Mouse (Mus musculus) skeletal muscle tissue, adult 2 months (tissue): Measurements from ENCODE around the gene Mapkap1.

Experiments
- DNase-seq: peaks from one replicate; pipeline ENCODE4 v3.0.0-alpha.2; 2012; ENCODE audit warnings: low read depth, low spot score

The Mapkap1 gene

DNA sequence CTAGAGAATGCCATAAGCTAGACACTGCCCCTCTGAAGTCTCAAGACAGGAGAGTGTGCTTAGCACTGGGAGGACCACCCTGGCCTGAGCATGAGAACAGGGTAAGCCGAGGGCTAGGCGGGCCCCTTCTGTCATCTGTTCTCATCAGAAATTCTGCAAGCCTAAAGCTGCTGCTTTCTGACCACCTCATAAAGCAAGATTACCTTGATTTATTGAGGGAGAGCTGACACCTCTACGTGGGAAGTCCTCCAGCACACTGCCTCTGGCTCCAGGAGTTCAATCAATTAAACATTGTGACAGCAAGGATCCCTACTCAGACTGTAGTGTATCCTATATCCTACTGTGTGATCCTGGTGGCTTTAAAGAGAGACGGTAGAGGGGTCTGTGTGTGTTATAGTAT is 166.5 kb downstream of the Mapkap1 start:
- DNase-seq, result no peak

DNA sequence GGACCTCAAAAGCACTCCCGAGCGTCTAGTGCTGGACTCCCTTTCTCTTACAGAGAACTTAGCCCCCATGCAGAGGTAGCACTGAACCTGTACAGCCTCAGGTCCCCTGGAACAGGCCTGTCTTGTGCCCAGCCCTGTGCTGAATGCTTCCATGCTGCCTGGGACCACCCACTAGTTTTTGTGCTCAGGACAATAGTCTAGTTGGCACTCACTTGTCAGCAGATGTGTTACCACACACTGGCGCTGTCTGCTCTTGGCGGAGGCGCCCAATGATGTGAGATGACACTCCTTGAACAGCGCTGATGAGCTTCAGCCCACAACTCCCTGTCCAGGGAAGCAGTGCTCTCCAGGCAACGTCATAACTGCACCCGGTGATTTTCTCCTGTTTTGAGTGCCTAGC is 182.0 kb downstream of the Mapkap1 start:
- no peak for DNase-seq

DNA sequence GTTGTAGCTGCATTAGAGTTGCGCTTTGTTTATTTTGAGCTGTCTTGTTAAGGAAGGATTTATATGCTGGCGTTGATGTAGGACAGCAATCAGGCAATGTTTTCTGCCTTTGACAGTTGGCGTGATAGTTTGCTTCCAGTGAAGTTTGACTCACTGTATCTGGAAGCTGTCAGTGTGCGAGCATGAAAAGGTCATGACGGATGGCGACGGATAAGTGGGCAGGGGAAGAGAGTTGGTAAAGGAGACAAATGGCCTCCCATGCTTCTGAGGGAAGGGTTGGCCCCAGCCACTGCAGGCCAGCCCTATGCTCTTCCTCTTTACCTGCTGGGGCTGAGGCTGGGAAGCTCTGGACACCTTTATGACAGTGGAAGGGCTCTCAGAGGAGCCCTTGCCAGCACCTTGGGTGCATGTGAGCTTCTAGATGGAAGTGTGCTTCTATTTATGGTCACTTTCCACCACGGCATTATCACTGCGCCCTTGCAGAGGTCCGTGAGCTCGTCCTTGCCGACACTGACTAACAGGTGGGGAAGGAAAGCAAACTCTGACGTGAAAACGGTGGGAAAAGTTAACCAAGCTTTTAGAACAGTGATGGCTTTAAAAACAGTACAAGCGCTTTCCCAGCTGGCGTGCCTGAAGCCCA is 185.3 kb downstream of the Mapkap1 start:
- peak; percentile 7 for DNase-seq

DNA sequence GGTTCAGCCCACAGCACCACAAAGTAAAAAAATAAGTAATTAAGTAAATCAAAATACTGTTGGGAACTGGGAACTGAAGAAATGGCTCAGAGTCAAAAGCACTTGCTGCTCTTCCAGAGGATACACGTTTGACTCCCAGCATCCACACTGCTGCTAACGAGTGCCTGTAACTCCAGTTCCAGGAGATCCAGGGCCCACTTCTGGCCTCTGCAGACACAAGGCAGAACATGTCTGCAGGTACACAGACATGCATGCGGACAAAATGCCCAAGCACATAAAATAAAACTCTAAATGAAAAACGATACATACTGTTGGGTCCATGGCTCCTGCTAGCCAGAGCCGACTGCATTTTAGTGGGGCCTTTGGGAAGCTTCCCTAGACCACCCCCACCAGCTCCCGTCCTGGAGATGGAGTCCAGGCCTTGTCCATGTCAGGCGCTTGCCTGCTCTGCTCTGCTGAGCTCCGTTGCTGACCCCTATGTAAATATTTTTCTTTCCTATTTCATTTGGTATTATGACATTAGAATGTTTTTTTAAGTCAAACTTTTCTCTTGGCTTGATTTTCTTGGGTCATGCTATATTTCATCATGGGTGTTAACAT is 185.9 kb downstream of the Mapkap1 start:
- DNase-seq, result no peak

DNA sequence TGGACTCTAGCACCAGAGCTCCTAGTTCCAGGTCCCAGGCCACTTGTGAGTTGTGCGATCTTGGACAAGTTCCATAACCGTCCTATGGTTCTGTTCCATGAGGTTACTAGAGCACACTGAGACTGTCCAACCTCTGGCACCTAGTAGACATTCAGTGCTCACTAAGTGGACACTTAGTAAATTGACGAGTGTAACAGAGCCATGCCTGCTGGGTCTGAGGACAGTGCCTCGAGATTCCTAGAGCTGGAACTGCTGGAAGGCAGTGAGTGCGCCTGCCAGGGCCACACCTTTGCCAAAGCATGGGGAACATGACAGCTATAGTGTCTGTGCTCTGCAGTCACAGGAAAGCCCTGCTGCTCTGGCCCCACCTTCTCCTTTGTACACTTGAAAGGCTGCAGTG is 187.4 kb downstream of the Mapkap1 start:
- no peak for DNase-seq

DNA sequence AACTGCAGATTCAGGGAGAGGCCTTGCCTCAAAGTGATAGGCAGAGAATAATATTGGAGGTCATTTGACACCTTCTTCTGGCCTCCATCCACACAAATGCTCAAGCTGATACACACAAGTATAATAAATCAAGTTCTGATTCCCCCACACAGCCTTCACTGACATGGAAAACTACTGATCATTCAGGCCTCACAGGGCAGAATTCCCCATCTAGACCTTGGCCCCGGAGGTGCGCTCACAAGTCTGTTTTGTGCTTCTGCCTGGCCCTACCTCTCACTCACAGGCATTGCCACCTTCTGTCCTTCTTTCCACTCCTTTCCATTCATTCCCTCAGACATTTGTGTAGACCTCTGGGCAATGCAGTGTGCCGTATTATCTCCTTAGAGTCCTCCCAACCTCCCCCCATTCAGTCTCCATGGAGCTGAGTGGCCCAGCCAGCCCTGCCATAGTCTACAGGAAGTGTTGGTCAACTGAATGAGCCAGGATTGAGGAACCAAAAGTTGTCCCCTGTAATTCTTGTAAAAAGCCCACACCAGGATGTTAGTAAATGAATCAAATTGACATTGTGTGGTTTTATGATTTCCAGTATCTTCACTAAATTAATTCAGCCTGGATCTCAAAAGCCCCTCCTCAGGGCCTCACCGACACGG is 193.2 kb downstream of the Mapkap1 start:
- no peak for DNase-seq

DNA sequence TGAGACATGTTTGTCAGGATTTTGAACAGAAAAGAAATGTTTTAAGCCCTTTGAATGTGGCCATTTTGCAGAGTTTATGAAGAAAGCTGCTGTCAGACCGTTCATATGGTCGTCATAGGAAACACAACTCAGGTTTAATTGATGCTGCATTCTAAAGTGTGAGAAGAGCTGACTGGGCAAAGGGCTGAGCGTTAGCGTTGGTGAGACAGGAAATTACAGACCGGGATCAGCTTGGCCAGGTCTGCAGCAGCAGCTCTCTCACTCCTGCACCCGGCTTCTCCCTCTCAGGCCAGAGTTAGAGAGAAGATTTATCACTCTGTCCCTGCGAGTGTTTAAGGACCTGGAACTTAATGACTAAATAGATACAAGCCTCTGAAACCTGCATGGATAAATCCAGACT is 194.2 kb downstream of the Mapkap1 start:
- DNase-seq, result no peak

DNA sequence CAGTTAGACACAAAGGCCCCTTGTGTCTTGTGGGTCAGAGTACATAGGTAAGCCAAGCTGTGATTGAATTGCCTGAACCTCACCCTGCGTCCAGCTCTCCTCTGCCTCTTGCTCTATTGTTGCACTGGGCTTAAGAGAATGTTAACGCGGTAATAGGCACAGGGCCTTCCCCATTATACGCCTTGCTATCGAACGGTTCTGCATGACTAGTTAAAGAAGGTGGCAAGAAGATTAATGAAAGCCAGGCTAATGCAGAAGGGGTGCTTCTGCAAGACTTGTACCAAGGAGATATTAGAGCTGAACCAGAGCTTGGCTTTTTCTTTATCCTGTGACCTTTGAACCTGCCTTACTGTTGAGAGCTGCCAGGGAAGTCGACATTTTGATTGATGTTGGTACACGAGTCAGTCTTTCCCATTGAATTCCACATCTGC is 195.6 kb downstream of the Mapkap1 start:
- no peak for DNase-seq

DNA sequence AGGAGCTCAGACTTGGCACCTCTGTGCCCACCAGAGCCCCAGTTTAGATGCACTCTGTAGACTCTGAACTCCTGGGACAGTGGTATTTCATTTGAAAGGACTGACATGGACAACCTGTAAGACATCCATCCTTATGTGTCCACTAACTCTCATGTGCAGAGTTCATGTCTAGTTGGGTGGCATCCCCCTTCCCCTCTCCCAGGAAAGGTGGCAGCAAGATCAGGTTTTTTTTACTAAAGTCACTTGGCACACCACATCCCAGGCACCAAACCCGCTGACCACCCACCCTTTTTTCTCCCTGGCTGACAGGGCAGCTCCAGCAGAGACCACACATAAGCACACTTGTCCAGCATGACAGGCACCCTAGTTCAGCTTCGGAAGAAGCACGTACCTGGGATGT is 196.3 kb downstream of the Mapkap1 start:
- DNase-seq, result no peak

DNA sequence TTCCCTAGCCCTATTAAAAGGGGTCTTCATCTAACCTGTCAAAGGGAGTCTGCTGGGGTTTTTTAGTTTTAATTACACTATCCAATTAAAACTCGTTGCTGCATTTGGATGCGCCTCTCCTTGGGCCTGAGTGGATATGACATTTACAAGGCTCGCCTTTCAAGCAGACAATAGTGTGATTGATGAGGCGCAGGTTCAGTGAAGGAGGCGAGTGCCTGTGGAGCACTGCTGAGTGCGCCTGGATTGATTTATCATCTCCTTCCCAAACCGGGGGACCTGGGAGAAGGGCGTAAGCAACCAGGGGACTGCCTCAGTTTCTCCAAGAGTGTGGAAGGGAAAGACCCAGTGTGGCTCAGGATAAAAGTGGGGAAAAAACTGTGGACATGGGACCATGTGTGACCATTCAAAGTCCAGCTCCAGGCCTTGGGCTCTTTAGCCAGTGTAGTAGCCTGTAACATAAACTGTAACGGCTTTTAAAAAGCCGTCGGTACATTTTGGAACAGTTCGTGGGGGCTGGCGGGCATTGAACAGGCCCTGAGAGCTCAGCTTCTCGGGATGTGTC is 197.2 kb downstream of the Mapkap1 start:
- DNase-seq, result no peak

DNA sequence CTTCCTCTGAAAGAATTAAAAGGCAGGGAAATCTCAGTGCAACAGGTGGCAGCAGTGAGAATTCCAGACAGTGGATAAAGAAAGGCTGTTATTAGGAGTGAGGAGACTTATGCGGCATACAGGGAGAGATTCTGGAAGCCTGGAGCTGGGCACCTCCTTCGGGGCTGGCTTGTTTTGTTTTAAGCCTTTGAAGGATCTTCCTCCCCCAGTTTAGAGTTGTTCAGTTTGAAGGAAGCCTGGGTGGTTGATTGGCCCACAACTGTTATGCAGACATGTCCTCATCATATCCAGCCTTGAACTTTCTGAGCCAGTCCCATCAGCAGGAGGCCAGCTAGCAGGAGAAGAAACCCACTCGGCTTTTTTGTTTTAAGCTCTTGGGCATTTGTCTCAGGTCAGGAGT is 198.5 kb downstream of the Mapkap1 start:
- DNase-seq, result no peak

DNA sequence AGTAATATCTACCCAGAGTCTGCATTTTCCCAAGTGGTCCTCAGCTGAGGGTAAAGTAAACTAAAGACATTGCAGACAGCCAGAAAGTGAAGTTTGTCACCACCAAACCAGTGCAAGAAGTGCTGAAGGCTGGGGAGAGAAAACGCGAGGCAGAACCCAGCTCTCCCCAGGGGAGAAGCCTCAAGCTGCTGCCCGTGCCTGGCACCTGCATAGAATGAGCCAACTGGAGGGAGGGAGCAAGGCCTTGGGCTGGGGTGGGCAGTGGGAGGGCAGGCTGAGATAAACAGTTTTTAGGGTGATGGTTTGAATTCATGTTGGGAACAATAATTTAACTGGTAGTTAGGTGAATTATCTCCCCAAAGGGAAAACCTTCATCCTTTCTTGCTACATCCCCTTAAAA is 202.3 kb downstream of the Mapkap1 start:
- DNase-seq, result no peak

DNA sequence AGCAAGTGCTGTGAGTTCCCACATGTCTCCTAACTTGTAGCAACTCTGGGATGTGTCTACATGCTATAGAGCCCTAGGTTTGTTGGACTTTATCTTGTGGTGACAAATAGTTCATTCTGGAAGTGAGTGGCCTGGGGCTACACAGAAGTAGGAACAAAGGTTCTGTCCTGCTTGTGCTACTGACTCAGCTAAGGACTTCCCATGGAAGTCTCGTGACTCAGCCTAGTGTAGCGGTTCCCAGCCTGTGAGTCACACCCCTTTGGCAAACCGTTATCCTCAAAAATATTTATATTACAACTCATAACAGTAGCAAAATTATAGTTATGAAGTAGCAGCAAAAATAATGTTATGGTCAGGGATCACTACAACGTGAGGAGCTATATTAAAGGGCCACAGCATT is 202.9 kb downstream of the Mapkap1 start:
- DNase-seq, result no peak

DNA sequence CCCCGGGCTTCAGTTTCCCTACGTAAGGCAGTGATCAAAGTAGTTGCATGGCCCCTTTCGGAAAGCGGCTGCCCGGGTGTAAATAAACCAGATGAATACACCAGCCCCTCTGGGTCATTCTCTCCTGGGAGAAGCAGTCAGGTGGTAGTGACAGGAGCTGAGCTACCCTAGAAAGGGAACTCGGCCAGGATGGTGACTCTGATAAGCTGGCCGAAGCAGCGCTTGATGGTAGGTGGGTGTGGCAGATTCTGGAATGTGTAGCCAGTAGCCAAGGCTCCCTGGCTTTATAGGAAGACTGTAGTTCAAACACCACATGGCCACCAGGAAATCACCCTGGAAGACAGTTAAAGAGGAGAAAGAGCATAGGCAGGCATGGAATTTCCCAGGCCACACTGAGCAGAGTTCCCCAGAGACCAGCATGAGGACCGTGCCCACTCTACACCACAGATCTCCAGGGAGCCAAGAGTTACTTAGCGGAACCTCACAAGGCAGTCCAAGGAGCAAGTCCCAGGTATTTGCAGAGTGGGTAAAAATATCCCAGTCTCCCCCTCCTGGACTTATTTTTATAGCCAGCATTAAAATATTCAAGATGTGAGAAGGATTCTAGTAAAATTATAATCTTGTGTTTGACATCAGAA is 214.3 kb downstream of the Mapkap1 start:
- DNase-seq, result peak; percentile 20

DNA sequence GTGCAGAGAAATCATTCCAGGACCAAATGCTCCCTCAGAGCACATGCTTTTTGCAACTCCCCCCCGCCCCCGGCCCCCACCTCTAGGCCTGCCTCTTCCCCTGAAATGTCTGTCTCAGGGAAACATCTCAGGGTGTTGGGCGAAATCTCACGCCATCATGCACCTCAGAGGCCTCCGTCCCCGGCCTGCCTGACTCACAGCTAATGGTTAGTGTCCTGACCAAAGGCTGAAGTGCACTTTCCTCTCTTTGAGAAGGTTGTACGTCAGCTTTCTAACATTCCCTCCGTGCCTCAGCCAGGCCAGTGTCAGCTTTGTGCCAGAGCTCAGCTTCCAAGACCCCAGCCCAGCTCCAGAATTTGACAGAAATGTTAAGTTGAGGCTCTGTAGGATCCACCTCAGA is 214.9 kb downstream of the Mapkap1 start:
- no peak for DNase-seq

DNA sequence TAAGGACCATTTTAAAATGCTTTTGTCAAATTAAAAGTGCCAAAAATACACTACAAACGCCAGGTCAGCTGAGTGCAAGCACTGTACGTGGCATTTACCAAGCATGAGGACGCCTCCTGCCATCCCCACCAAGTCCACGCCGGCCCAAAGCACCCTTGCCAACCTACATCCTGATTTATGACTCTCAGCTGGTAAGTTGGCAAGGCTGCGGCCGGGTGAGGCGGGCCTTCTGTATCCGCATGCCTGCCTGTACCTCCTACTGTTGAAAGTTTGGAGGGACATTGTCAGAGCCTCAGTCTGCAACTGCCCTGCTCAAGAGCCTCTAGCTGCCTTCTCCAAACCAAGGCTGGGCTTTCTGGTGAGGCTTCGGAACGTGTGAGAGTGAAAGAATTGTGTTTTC is 215.9 kb downstream of the Mapkap1 start:
- DNase-seq, result peak; percentile 88

DNA sequence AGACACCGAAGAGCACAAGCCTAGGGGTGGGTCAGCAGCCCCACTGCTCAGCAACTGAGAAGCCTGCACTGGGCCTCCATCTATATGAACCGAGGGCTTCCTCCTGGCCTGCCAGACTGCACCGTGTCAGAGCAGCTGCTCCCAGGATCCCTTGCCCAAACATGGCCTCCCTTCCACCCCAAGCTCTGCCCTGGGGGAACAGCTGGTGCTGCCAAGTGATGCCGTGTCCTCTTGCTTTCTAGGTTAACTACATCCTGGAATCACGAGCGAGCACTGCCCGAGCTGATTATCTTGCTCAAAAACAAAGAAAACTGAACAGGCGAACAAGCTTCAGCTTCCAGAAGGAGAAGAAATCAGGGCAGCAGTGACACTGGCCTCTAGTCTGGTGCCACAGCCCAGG is 216.6 kb downstream of the Mapkap1 start:
- DNase-seq, result no peak

DNA sequence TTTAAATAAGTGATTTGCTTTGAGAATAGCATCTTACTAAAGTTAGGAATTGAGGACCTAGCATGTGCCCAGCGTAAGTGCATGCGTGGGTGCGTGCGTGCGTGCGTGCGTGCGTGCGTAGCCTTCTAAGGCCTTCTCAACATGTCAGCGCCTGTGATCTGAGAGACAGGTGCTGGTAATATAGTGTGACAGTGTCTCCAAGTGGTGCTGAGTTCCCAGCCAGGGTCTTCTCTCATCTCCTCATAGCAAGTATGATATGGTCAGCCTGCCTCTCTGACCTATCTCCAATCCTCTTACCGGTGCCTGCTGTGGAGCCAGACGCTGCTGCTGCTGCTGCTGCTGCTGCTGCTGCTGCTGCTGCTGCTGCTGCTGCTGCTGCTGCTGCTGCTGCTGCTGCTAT is 217.5 kb downstream of the Mapkap1 start:
- peak; percentile 57 for DNase-seq

DNA sequence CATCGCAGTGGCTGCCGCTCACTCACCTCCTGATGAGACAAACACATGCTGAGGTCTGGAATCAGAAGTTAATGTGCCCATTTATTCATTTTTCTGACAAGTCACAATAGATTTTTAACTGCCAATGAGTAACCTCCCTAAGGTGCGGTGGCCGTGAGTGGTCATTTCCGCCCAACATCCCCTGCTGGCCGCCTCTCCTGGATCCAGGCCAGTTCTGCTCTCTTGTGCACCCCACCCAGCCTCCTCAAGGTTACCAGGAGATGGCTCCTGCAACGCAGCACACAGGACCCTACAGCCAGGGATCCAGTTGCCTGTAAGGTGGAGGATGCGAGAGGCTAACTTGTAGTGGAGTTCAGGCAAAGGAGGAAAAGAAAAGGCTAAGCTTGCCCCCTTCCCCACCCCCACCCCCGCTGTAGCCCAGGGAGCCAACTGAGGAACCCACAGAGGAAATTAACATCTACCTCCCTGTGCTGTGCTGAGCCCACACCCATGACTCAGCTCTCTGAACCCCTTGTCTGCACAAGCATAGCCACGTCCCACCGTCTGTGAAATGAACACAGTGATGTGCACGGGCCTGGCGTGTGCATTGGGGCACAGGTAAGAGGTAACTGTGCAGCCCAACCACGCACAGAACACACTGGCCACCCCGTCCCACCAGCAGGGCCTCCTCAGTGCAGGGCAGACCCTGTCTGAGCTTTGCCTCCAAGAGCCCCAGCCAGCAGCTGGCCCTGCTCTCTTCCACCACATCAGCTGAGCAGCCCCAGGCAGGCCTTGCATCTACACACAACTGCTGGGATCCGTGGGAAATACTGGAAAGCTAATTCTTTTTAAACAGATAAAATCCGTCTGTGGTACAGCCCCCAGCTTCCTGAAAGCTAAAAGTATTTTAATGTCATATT is 221.0 kb downstream of the Mapkap1 start:
- DNase-seq, result no peak

DNA sequence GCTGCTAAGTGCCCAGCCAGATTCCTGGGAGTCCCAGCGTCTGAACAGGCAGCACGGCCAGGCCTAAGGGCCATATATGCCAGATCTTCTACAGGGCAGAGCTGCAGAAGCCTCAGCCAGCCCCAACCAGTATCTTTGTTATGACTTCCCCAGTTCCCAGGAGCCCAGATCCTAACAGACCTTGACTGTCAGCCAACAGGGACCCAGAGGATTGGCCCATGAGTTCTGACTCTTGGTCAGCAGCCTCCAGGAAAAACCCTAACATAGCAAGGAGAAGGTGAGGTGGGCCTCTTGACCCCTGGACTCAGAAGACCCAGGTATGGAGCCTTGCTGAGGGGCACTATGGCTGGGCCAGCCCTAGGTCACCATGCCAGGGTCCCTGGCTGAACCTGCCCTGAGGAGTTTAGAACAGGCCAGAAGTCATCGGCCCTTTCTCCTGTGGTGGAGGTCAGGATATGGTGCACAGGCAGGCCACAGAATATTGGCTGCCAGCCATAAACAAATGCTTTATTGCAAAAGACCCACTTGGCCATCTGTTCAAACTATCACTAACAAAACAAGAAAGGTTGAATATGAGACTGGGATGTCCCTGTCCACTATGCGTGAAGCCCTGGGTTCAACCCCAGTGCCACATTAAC is 222.5 kb downstream of the Mapkap1 start:
- DNase-seq, result no peak

DNA sequence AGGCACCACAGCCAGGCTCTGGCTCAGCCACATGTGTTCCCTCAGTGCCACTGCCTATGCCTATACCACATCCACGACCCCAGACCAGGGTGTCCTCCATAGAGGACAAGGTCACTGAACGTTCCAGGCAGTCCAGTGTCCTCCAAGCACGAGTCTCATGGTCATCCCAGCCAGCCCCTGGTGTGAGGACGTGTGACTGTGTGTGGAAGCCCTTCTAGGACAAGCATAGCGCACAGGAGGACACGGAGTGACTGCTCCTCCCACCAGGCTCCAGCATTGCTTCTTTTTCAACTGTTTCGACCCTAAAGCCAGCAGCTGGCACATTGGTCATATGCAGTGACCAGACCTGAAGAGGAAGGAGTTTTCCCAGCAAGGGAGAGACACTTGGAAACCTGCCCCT is 223.2 kb downstream of the Mapkap1 start:
- no peak for DNase-seq
